Mouse (Mus musculus): ENCODE results near the gene Jak1. TPM values are rescaled to one million over a fixed set of nuclear protein-coding genes. Genes with fewer than 3 reads are reported as not detected.

The Jak1 gene
- polyA plus RNA-seq, 1 experiment from 2014 or later, result 135 TPM

DNA sequence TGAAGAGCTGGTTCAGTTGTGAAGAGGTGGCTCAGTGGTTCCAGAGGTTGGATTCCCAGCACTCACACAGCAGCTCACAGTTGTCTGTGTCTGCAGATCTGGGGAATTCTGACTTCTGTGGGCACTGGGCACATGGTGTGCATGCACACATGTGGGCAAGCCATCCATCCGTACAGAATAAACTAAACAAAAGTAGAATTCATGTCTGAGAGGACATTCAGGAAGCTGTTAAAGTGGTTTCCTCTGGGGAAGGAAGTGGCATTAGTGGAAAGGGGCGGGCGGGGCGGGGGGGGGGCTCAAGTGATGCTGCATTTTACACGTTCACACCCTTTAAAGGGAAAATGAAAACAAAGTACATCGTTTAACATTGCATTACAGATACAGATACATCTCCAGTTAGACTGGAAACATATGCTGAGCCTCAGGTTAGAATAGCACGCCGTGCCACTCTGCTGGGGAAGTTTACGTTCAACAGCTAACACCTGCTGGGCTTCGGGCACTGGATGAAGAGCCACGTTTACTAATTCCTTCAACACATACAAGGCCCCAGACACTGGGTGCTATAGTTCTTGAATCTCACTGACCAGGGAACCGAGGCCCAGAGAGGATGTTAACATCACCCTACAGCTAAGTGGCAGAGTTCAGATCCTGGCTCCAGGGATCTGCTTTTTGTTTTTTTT, 33.4 kb upstream of the Jak1 start:
- no peaks in the 10 kb centered on the region for H3K27me3 ChIP-seq (ENCODE audit: control insufficient read depth, insufficient read depth, low read length)
- no peaks in the 10 kb centered on the region for H3K9me3 ChIP-seq (ENCODE audit: control insufficient read depth, low read depth, low read length)
- 57% methylated on average over 12 of the region's 12 CpGs for WGBS
- H3K9ac ChIP-seq (replicated peaks; ENCODE audit: low read depth, low read length), result no peak overlapping the region
- no peak overlapping the region for H3K4me3 ChIP-seq (ENCODE audit: low read depth, low read length)
- H3K4me2 ChIP-seq (replicated peaks; ENCODE audit: low read depth, low read length), result no peak overlapping the region
- H3K4me1 ChIP-seq (ENCODE audit: control insufficient read depth, insufficient read depth, low read length), result no peaks in the 10 kb centered on the region
- no peak for ATAC-seq (ENCODE audit: insufficient number of reproducible peaks, insufficient read depth, low FRiP score, low read depth)
- H3K27ac ChIP-seq (ENCODE audit: low read length), result no peak overlapping the region
- H3K36me3 ChIP-seq (ENCODE audit: control insufficient read depth, insufficient read depth, low read length), result no peaks in the 10 kb centered on the region

DNA sequence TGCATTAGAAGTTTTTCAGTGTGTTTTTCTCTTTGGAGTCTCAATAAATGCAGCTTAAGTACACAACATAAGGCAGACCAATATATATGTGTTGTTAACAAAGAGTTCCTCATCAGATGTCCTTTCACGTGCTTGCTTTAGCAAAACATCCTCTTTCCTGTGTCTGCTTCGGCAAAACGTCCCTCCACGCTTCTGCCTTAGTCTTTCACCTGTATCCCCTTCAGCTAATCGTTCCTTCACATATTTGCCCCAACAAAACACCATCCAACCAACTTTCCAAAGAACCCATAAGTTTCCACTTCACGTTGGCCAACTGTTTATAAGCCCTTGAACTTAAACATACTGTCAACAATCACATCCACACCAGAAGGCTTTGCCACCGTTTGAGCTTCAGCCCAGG, 31.8 kb upstream of the Jak1 start:
- Histone ChIP-seq H3K27me3 (ENCODE audit: control insufficient read depth, insufficient read depth, low read length) (no peaks in the 10 kb centered on the region), H3K9ac (replicated peaks; ENCODE audit: low read depth, low read length) (no peak overlapping the region), H3K27ac (ENCODE audit: low read length) (no peak overlapping the region), H3K4me1 (ENCODE audit: control insufficient read depth, insufficient read depth, low read length) (peaks cover 2% of the 10 kb centered on the region; the same call in 1 of the 2 replicates), H3K4me3 (ENCODE audit: low read depth, low read length) (no peak overlapping the region), H3K36me3 (ENCODE audit: control insufficient read depth, insufficient read depth, low read length) (no peaks in the 10 kb centered on the region), H3K9me3 (ENCODE audit: control insufficient read depth, low read depth, low read length) (no peaks in the 10 kb centered on the region), H3K4me2 (replicated peaks; ENCODE audit: low read depth, low read length) (no peak overlapping the region)
- WGBS, result 74% methylated on average over 7 of the region's 7 CpGs
- ATAC-seq (ENCODE audit: insufficient number of reproducible peaks, insufficient read depth, low FRiP score, low read depth), result no peak

DNA sequence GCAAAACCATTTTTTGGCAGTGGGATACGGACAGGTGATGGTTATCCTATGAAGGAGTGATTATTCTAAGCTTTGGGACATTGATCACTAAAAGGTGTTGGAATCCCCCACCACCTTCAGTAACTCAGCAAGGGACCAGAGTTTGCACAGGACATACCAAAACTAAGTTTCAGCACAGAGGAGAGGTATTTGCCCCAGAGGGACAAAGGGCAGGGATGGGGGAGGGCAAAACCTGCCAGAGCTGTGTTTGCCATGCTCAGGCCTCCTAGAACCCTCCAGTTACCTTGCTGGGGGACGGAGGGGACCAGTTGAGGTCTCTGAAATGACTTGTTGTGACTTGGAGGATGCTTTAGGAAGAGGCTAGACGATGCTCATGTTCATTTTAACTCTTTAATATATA, 30.7 kb upstream of the Jak1 start:
- H3K27me3 ChIP-seq (ENCODE audit: control insufficient read depth, insufficient read depth, low read length), result no peaks in the 10 kb centered on the region
- no peak overlapping the region for H3K9ac ChIP-seq (replicated peaks; ENCODE audit: low read depth, low read length)
- ATAC-seq (ENCODE audit: insufficient number of reproducible peaks, insufficient read depth, low FRiP score, low read depth), result no peak
- no peak overlapping the region for H3K27ac ChIP-seq (ENCODE audit: low read length)
- no peak overlapping the region for H3K4me2 ChIP-seq (replicated peaks; ENCODE audit: low read depth, low read length)
- H3K4me3 ChIP-seq (ENCODE audit: low read depth, low read length), result no peak overlapping the region
- 82% methylated on average over 3 of the region's 3 CpGs for WGBS
- H3K36me3 ChIP-seq (ENCODE audit: control insufficient read depth, insufficient read depth, low read length), result no peaks in the 10 kb centered on the region
- no peaks in the 10 kb centered on the region for H3K9me3 ChIP-seq (ENCODE audit: control insufficient read depth, low read depth, low read length)
- H3K4me1 ChIP-seq (ENCODE audit: control insufficient read depth, insufficient read depth, low read length), result peaks cover 7% of the 10 kb centered on the region; the same call in 1 of the 2 replicates

DNA sequence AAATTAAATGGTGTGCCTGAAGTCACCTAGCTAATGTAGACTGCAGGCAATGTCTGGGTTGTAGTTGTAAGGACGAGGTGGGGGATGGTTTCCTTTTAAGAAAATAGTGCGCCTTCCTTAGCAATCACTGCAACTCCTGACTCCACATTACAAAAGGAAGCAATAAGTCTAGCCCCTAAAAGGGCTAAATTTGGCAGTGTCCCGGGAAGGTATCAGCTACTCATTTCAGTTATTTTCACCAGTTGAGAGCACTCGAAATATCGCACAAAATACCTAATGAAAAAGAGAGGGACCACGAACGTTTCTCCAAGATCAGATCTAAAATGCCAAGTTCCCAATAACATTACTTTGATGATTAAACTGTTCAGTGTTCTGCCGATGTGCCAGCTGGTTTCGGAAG, 28.6 kb upstream of the Jak1 start:
- 55% methylated on average over 9 of the region's 9 CpGs for WGBS
- ATAC-seq (ENCODE audit: insufficient number of reproducible peaks, insufficient read depth, low FRiP score, low read depth), result no peak
- Histone ChIP-seq H3K9ac (replicated peaks; ENCODE audit: low read depth, low read length) (no peak overlapping the region), H3K4me2 (replicated peaks; ENCODE audit: low read depth, low read length) (peak overlapping the region; percentile 67; the same call in 1 of the 2 replicates), H3K36me3 (ENCODE audit: control insufficient read depth, insufficient read depth, low read length) (no peaks in the 10 kb centered on the region), H3K9me3 (ENCODE audit: control insufficient read depth, low read depth, low read length) (no peaks in the 10 kb centered on the region), H3K4me3 (ENCODE audit: low read depth, low read length) (no peak overlapping the region), H3K27ac (ENCODE audit: low read length) (no peak overlapping the region), H3K27me3 (ENCODE audit: control insufficient read depth, insufficient read depth, low read length) (no peaks in the 10 kb centered on the region), H3K4me1 (ENCODE audit: control insufficient read depth, insufficient read depth, low read length) (peaks cover 7% of the 10 kb centered on the region; the same call in 1 of the 2 replicates)

DNA sequence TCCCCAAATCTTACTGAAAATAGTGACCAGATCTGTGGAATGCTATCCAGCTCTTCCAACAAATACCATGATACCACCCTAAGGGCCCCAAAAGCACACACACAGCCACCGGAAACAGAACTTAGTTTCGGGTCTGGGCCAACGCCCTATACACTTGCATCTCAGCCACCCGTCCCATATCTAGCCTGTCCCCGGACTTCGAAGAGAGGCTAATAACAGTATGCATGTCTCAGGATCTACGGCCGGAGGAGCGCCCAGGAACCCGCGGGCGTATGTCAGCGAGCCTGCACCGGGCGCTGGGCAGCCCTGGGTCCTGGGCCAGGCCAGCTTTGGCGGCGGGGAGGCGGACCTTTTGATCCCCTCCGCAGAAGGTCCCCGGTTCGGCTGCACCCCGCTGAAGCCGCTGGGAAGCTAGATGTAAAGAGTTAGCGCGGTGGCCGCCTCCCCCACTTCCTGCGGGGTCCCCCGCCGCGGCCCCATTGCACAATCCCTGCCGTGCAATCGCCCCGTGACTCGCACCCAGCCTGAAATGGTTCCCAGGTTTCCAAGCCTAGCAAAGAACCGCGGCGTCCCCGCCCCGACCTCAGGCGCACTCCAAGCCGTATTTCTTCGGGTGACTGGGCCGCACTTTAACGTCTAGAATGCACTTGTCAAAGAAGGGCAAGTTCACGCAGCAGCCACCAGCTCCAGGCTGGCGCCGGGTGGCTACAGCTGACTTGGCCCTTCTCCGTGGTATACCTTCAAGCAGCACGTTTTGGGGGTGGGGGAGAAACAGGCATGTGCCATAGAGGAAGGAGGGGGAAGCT, 27.9 kb upstream of the Jak1 start:
- H3K27ac ChIP-seq (ENCODE audit: low read length), result peak overlapping the region; percentile 92
- no peaks in the 10 kb centered on the region for H3K27me3 ChIP-seq (ENCODE audit: control insufficient read depth, insufficient read depth, low read length)
- H3K4me2 ChIP-seq (replicated peaks; ENCODE audit: low read depth, low read length), result peak overlapping the region; percentile 67
- peak overlapping the region; percentile 22; the same call in 1 of the 2 replicates for H3K9ac ChIP-seq (replicated peaks; ENCODE audit: low read depth, low read length)
- 2% methylated on average over 49 of the region's 49 CpGs for WGBS
- H3K4me3 ChIP-seq (ENCODE audit: low read depth, low read length), result peak overlapping the region; percentile 39
- peaks cover 7% of the 10 kb centered on the region; the same call in 1 of the 2 replicates for H3K4me1 ChIP-seq (ENCODE audit: control insufficient read depth, insufficient read depth, low read length)
- no peaks in the 10 kb centered on the region for H3K36me3 ChIP-seq (ENCODE audit: control insufficient read depth, insufficient read depth, low read length)
- ATAC-seq (ENCODE audit: insufficient number of reproducible peaks, insufficient read depth, low FRiP score, low read depth), result peak; percentile 46; the same call in 1 of the 2 replicates
- H3K9me3 ChIP-seq (ENCODE audit: control insufficient read depth, low read depth, low read length), result no peaks in the 10 kb centered on the region

DNA sequence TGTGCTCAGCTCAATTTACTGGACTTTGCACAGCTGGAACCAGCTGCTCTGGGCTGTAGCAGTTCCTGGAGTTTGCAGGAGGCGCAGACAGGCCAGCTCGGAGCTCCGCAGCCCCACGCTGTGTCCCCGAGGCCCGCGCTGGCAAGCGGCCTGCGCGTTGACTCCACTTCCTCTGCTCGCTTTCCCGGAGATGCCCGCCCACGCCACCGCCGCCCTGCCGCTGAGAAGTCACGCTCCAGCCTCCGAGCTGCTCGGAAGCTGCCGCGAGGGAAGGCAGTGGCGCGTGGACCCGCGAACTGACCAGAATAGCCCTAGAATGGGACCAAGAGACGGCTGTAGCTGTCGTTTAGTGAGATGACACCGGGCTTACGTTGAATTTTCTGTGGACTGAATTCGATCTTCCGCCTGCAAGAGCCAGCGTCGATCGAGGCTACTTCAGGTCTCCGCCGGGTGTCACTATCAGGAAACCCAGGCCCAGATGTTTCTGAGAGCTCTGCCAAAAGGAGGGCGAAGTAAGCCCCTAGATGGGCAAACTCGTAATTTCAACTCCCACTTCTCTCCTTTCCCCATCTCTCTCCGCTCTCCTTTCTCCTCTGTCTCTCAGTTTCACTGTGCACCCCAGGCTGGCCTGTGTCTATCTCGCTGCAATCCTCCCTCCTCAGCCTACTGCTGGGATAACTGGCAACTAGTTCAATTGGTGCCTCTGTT, 27.1 kb upstream of the Jak1 start:
- no peaks in the 10 kb centered on the region for H3K36me3 ChIP-seq (ENCODE audit: control insufficient read depth, insufficient read depth, low read length)
- 1% methylated on average over 41 of the region's 41 CpGs for WGBS
- peak; percentile 88 for ATAC-seq (ENCODE audit: insufficient number of reproducible peaks, insufficient read depth, low FRiP score, low read depth)
- H3K4me1 ChIP-seq (ENCODE audit: control insufficient read depth, insufficient read depth, low read length), result peaks cover 7% of the 10 kb centered on the region; the same call in 1 of the 2 replicates
- H3K9me3 ChIP-seq (ENCODE audit: control insufficient read depth, low read depth, low read length), result no peaks in the 10 kb centered on the region
- H3K4me3 ChIP-seq (ENCODE audit: low read depth, low read length), result peak overlapping the region; percentile 39
- peak overlapping the region; percentile 92 for H3K27ac ChIP-seq (ENCODE audit: low read length)
- H3K4me2 ChIP-seq (replicated peaks; ENCODE audit: low read depth, low read length), result peak overlapping the region; percentile 67
- H3K9ac ChIP-seq (replicated peaks; ENCODE audit: low read depth, low read length), result peak overlapping the region; percentile 22; the same call in 1 of the 2 replicates
- H3K27me3 ChIP-seq (ENCODE audit: control insufficient read depth, insufficient read depth, low read length), result no peaks in the 10 kb centered on the region

DNA sequence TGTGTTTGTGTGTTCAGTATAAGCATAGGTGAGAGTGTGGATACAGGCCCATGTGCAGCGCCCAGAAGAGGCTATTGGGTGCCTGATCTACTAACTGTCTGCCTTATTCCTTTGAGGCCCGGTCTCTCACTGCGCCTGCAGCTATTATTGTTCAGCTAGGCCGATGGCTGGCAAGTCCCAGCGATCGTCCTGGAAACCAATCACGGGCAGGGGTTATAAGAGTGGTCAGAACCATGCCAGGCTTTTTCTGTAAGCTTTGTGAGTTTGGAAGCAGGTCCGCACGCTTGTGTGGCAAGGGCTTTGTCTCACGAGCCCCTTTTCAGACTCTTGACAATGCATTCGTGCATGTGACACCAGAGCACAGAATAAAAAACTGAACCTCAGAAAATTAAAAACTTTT, 23.2 kb upstream of the Jak1 start:
- Histone ChIP-seq H3K27me3 (ENCODE audit: control insufficient read depth, insufficient read depth, low read length) (no peaks in the 10 kb centered on the region), H3K9me3 (ENCODE audit: control insufficient read depth, low read depth, low read length) (no peaks in the 10 kb centered on the region), H3K27ac (ENCODE audit: low read length) (no peak overlapping the region), H3K4me3 (ENCODE audit: low read depth, low read length) (no peak overlapping the region), H3K36me3 (ENCODE audit: control insufficient read depth, insufficient read depth, low read length) (no peaks in the 10 kb centered on the region), H3K4me1 (ENCODE audit: control insufficient read depth, insufficient read depth, low read length) (peaks cover 7% of the 10 kb centered on the region; the same call in 1 of the 2 replicates), H3K4me2 (replicated peaks; ENCODE audit: low read depth, low read length) (no peak overlapping the region), H3K9ac (replicated peaks; ENCODE audit: low read depth, low read length) (no peak overlapping the region)
- WGBS, result 85% methylated on average over 11 of the region's 11 CpGs
- no peak for ATAC-seq (ENCODE audit: insufficient number of reproducible peaks, insufficient read depth, low FRiP score, low read depth)

DNA sequence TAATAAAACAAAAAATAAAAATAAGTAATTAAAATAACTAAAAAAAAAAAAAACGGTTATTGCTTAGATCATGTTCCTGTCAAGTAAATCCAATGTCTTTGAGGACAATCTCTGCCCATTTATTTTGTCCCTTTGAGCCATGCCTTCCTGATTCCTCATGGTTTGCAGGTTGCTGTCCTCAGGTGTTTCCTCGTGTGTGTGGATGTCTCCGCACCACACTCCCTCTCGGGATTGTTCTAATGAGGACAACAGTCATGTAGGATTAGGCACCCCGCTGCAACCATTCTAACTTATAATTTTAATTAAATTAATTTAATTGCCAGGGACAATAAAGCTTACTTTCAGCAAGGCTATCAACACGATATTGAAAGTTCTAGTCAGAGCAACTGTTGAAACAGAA, 21.5 kb upstream of the Jak1 start:
- Histone ChIP-seq H3K4me2 (replicated peaks; ENCODE audit: low read depth, low read length) (no peak overlapping the region), H3K36me3 (ENCODE audit: control insufficient read depth, insufficient read depth, low read length) (no peaks in the 10 kb centered on the region), H3K4me1 (ENCODE audit: control insufficient read depth, insufficient read depth, low read length) (0 out of 2 replicates have a peak, but pooled peaks cover 5% of the 10 kb centered on the region), H3K27ac (ENCODE audit: low read length) (no peak overlapping the region), H3K4me3 (ENCODE audit: low read depth, low read length) (no peak overlapping the region), H3K9me3 (ENCODE audit: control insufficient read depth, low read depth, low read length) (no peaks in the 10 kb centered on the region), H3K9ac (replicated peaks; ENCODE audit: low read depth, low read length) (no peak overlapping the region), H3K27me3 (ENCODE audit: control insufficient read depth, insufficient read depth, low read length) (no peaks in the 10 kb centered on the region)
- 87% methylated on average over 6 of the region's 6 CpGs for WGBS
- no peak for ATAC-seq (ENCODE audit: insufficient number of reproducible peaks, insufficient read depth, low FRiP score, low read depth)
